In genomic region chr15:85832599-85832998, GRCm38 (mm10) we compare ENCODE assay signal across 9 mouse cellular contexts. TPM values are rescaled to one million over a fixed set of nuclear protein-coding genes. Genes with fewer than 3 reads are reported as not detected.
DNase-seq lines count a peak whose midpoint lies in the region; ATAC-seq and TF ChIP-seq lines count a peak whose summit lies in the region.
"Had no signal": no experiment of that assay in that cellular context is flagged by ENCODE, and none has a peak within 500 bp of the region (broad histone marks: within the 10 kb centered on the region; RNA-seq: fewer than 3 reads in every experiment).

No protein-coding gene starts in this region.

- no peak for TF ChIP-seq CTCF in bone marrow, adult 2 months (IDR thresholded peaks at IDR 0.05; ENCODE audit: control insufficient read depth, insufficient read depth, low read length)

- peak overlapping the region; percentile 88 for H3K4me2 ChIP-seq in heart, embryonic 16.5 days (ENCODE audit: low read depth, low read length)

- peak overlapping the region; percentile 80 for H3K9ac ChIP-seq in heart, embryonic 16.5 days (ENCODE audit: low read length)

- no peaks in the 10 kb centered on the region for H3K9me3 ChIP-seq in heart, embryonic 16.5 days (replicated peaks; ENCODE audit: control insufficient read depth, low read length)
- H3K9me3 ChIP-seq in hindbrain, embryonic 10.5 days = peaks cover 5% of the 10 kb centered on the region; the same call in 1 of the 2 replicates
- 0 out of 2 replicates have a peak, but pooled peaks cover 4% of the 10 kb centered on the region for H3K9me3 ChIP-seq in megakaryocyte, embryonic 14.5 days

- ATAC-seq in heart, embryonic 16.5 days (replicated peaks; ENCODE audit: extremely low read depth, insufficient read depth, low FRiP score) = no peak

- peak overlapping the region; percentile 43; the same call in 1 of the 2 replicates for H3K27ac ChIP-seq in heart, embryonic 16.5 days (ENCODE audit: low read length)
- peak overlapping the region; percentile 51; the same call in 1 of the 2 replicates for H3K27ac ChIP-seq in bone marrow, adult 2 months (ENCODE audit: control insufficient read depth, insufficient read depth, low read depth, low read length, poor library complexity)
- H3K27ac ChIP-seq in hindbrain, embryonic 10.5 days = peak overlapping the region; percentile 81

- no peak for TF ChIP-seq POLR2A in bone marrow, adult 2 months (IDR thresholded peaks at IDR 0.05; ENCODE audit: borderline replicate concordance, control insufficient read depth, low read depth, low read length)

- DNase-seq in heart, adult 11 months = no peak
- no peak for DNase-seq in hindbrain, embryonic 10.5 days (ENCODE audit: low spot score)
- DNase-seq in layer of hippocampus, adult 11-12 months (ENCODE audit: low spot score) = no peak
- no peak for DNase-seq in adrenal gland, postnatal 10 days
- no peak for DNase-seq in retina, postnatal 1 day

- H3K4me1 ChIP-seq in heart, embryonic 16.5 days (ENCODE audit: control insufficient read depth, insufficient read depth, low read length) = peaks cover 8% of the 10 kb centered on the region
- no peaks in the 10 kb centered on the region; the same call in 1 of the 2 replicates for H3K4me1 ChIP-seq in bone marrow, adult 2 months (ENCODE audit: control insufficient read depth, insufficient read depth, low read length)
- H3K4me1 ChIP-seq in hindbrain, embryonic 10.5 days (replicated peaks) = peaks cover 17% of the 10 kb centered on the region
- H3K4me1 ChIP-seq in megakaryocyte, embryonic 14.5 days = peaks cover 16% of the 10 kb centered on the region

- WGBS in heart, embryonic 16.5 days = 52% methylated on average over 8 of the region's 8 CpGs
- 28% methylated on average over 8 of the region's 8 CpGs for WGBS in bone marrow, adult 2 months
- 53% methylated on average over 8 of the region's 8 CpGs for WGBS in hindbrain, embryonic 10.5 days

- H3K36me3 ChIP-seq in heart, embryonic 16.5 days (ENCODE audit: control insufficient read depth, insufficient read depth) = no peaks in the 10 kb centered on the region
- H3K36me3 ChIP-seq in hindbrain, embryonic 10.5 days = no peaks in the 10 kb centered on the region
- H3K36me3 ChIP-seq in megakaryocyte, embryonic 14.5 days (replicated peaks; ENCODE audit: low read length) = peaks cover 9% of the 10 kb centered on the region

- H3K27me3 ChIP-seq in heart, embryonic 16.5 days (ENCODE audit: control insufficient read depth, insufficient read depth, low read length) = no peaks in the 10 kb centered on the region
- H3K27me3 ChIP-seq in hindbrain, embryonic 10.5 days (ENCODE audit: insufficient read depth, poor library complexity, severe bottlenecking) = peaks cover 4% of the 10 kb centered on the region; the same call in 1 of the 2 replicates
- peaks cover 19% of the 10 kb centered on the region for H3K27me3 ChIP-seq in megakaryocyte, embryonic 14.5 days (replicated peaks)

- H3K4me3 ChIP-seq in heart, embryonic 16.5 days (ENCODE audit: low read length) = peak overlapping the region; percentile 70
- H3K4me3 ChIP-seq in bone marrow, adult 2 months (replicated peaks; ENCODE audit: control insufficient read depth, low read depth, low read length) = peak overlapping the region; percentile 86
- H3K4me3 ChIP-seq in hindbrain, embryonic 10.5 days = peak overlapping the region; percentile 64
- peak overlapping the region; percentile 92 for H3K4me3 ChIP-seq in megakaryocyte, embryonic 14.5 days (replicated peaks)

RNA-seq across cellular contexts. Expression of gene Ttc38, which starts 0.5 kb away (rescaled TPM):
- polyA plus RNA-seq in heart, embryonic 16.5 days (2015; fragmentation: Nextera tagmentation; extraction: Ambion mirVana) = 4.9 and 6.2 TPM in 2 replicates
- 2.4 and 2.9 TPM in 2 replicates for polyA plus RNA-seq in bone marrow, adult 2 months (2011; ENCODE audit: insufficient read depth, insufficient read length, low replicate concordance, missing spikeins)
- polyA plus RNA-seq in hindbrain, embryonic 10.5 days (2016; fragmentation: Nextera tagmentation; extraction: Ambion mirVana) = 2.9 and 3.0 TPM in 2 replicates
- 0.94 and 1.5 TPM in 2 replicates for polyA plus RNA-seq in megakaryocyte, embryonic 14.5 days (2012; ENCODE audit: insufficient read depth, low replicate concordance)
- 10 to 100 TPM; 20.7 to 25.4 TPM for total RNA-seq in adrenal gland, postnatal 10 days (2021)

RNA-seq across cellular contexts. Expression of gene Pkdrej, which starts 11.1 kb away (rescaled TPM):
- 0.50 and 0.53 TPM in 2 replicates for polyA plus RNA-seq in heart, embryonic 16.5 days (2015; fragmentation: Nextera tagmentation; extraction: Ambion mirVana)
- not detected in 2 replicates for polyA plus RNA-seq in bone marrow, adult 2 months (2011; ENCODE audit: insufficient read depth, insufficient read length, low replicate concordance, missing spikeins)
- polyA plus RNA-seq in hindbrain, embryonic 10.5 days (2016; fragmentation: Nextera tagmentation; extraction: Ambion mirVana) = 0.04 TPM in 1 of 2 replicates, not detected in the other
- not detected in 2 replicates for polyA plus RNA-seq in megakaryocyte, embryonic 14.5 days (2012; ENCODE audit: insufficient read depth, low replicate concordance)
- total RNA-seq in adrenal gland, postnatal 10 days (2021) = under 1 TPM; 0.15 to 0.45 TPM
- total RNA-seq: hematopoietic stem cell, adult 5-6 weeks had no signal

RNA-seq across cellular contexts. Expression of gene Cdpf1, which starts 21.1 kb away (rescaled TPM):
- 48.8 and 49.8 TPM in 2 replicates for polyA plus RNA-seq in heart, embryonic 16.5 days (2015; fragmentation: Nextera tagmentation; extraction: Ambion mirVana)
- 5.8 and 10.8 TPM in 2 replicates for polyA plus RNA-seq in bone marrow, adult 2 months (2011; ENCODE audit: insufficient read depth, insufficient read length, low replicate concordance, missing spikeins)
- polyA plus RNA-seq in hindbrain, embryonic 10.5 days (2016; fragmentation: Nextera tagmentation; extraction: Ambion mirVana) = 30.9 and 31.6 TPM in 2 replicates
- polyA plus RNA-seq in megakaryocyte, embryonic 14.5 days (2012; ENCODE audit: insufficient read depth, low replicate concordance) = 3.1 and 16.3 TPM in 2 replicates
- 10 to 100 TPM; 20.7 to 25.4 TPM for total RNA-seq in adrenal gland, postnatal 10 days (2021)

RNA-seq across cellular contexts. Expression of gene Gtse1, which starts 26.9 kb away (rescaled TPM):
- polyA plus RNA-seq in heart, embryonic 16.5 days (2015; fragmentation: Nextera tagmentation; extraction: Ambion mirVana) = 24.8 and 25.5 TPM in 2 replicates
- 16.0 and 20.8 TPM in 2 replicates for polyA plus RNA-seq in bone marrow, adult 2 months (2011; ENCODE audit: insufficient read depth, insufficient read length, low replicate concordance, missing spikeins)
- polyA plus RNA-seq in hindbrain, embryonic 10.5 days (2016; fragmentation: Nextera tagmentation; extraction: Ambion mirVana) = 45.6 and 52.8 TPM in 2 replicates
- polyA plus RNA-seq in megakaryocyte, embryonic 14.5 days (2012; ENCODE audit: insufficient read depth, low replicate concordance) = 41.7 and 80.9 TPM in 2 replicates
- 1 to 10 TPM; 4.5 to 5.1 TPM for total RNA-seq in adrenal gland, postnatal 10 days (2021)

RNA-seq across cellular contexts. Expression of gene Trmu, which starts 46.5 kb away (rescaled TPM):
- polyA plus RNA-seq in heart, embryonic 16.5 days (2015; fragmentation: Nextera tagmentation; extraction: Ambion mirVana) = 36.3 and 40.5 TPM in 2 replicates
- 15.3 and 40.4 TPM in 2 replicates for polyA plus RNA-seq in bone marrow, adult 2 months (2011; ENCODE audit: insufficient read depth, insufficient read length, low replicate concordance, missing spikeins)
- polyA plus RNA-seq in hindbrain, embryonic 10.5 days (2016; fragmentation: Nextera tagmentation; extraction: Ambion mirVana) = 36.7 and 37.6 TPM in 2 replicates
- polyA plus RNA-seq in megakaryocyte, embryonic 14.5 days (2012; ENCODE audit: insufficient read depth, low replicate concordance) = 9.6 and 26.5 TPM in 2 replicates
- total RNA-seq in adrenal gland, postnatal 10 days (2021) = 10 to 100 TPM; 27.9 to 39.9 TPM
